Mouse (Mus musculus): ENCODE measurements at regions not wholly inside any gene's neighbourhood (a gene's known extent, or its start where the extent isn't known, plus 50 kb on each side); places are given as distances from the start of the nearest gene placed in this dataset.

GRCm38 (mm10) chr9:27692751-27693150, 97.8 kb upstream of the Opcml start:
- TF ChIP-seq CTCF (IDR thresholded peaks at IDR 0.05; ENCODE audit: borderline replicate concordance, insufficient read depth, low read length) (no peak), POLR2A (IDR thresholded peaks at IDR 0.05; ENCODE audit: low read depth, low read length) (no peak)
- Histone ChIP-seq H3K4me1 (ENCODE audit: control insufficient read depth, insufficient read depth, low read length) (0 out of 2 replicates have a peak, but pooled peaks cover 2% of the 10 kb centered on the region), H3K4me3 (ENCODE audit: insufficient read depth, low read length) (no peak overlapping the region), H3K27ac (ENCODE audit: insufficient read depth, low read length) (no peak overlapping the region)

GRCm38 (mm10) chr9:27694805-27695593, 95.6 kb upstream of the Opcml start:
- no peak for TF ChIP-seq POLR2A (IDR thresholded peaks at IDR 0.05; ENCODE audit: low read depth, low read length)
- no peak for TF ChIP-seq CTCF (IDR thresholded peaks at IDR 0.05; ENCODE audit: borderline replicate concordance, insufficient read depth, low read length)
- H3K4me3 ChIP-seq (ENCODE audit: insufficient read depth, low read length) = no peak overlapping the region
- no peak overlapping the region for H3K27ac ChIP-seq (ENCODE audit: insufficient read depth, low read length)
- H3K4me1 ChIP-seq (ENCODE audit: control insufficient read depth, insufficient read depth, low read length) = 0 out of 2 replicates have a peak, but pooled peaks cover 2% of the 10 kb centered on the region

GRCm38 (mm10) chr9:27701559-27701958, 89.0 kb upstream of the Opcml start:
- Histone ChIP-seq H3K4me3 (ENCODE audit: insufficient read depth, low read length) (no peak overlapping the region), H3K27ac (ENCODE audit: insufficient read depth, low read length) (no peak overlapping the region), H3K4me1 (ENCODE audit: control insufficient read depth, insufficient read depth, low read length) (no peaks in the 10 kb centered on the region)
- no peak for TF ChIP-seq CTCF (IDR thresholded peaks at IDR 0.05; ENCODE audit: borderline replicate concordance, insufficient read depth, low read length)
- TF ChIP-seq POLR2A (IDR thresholded peaks at IDR 0.05; ENCODE audit: low read depth, low read length) = no peak

- Histone ChIP-seq H3K27ac (ENCODE audit: insufficient read depth, low read length) (no peak overlapping the region), H3K4me1 (ENCODE audit: control insufficient read depth, insufficient read depth, low read length) (no peaks in the 10 kb centered on the region), H3K4me3 (ENCODE audit: insufficient read depth, low read length) (no peak overlapping the region)
- TF ChIP-seq POLR2A (IDR thresholded peaks at IDR 0.05; ENCODE audit: low read depth, low read length) (no peak), CTCF (IDR thresholded peaks at IDR 0.05; ENCODE audit: borderline replicate concordance, insufficient read depth, low read length) (no peak)
Observed at GRCm38 (mm10) chr9:27702140-27702539, 88.4 kb upstream of the Opcml start.

GRCm38 (mm10) chr9:27704001-27704400, 86.6 kb upstream of the Opcml start:
- no peak overlapping the region for H3K4me3 ChIP-seq (ENCODE audit: insufficient read depth, low read length)
- no peak for TF ChIP-seq POLR2A (IDR thresholded peaks at IDR 0.05; ENCODE audit: low read depth, low read length)
- TF ChIP-seq CTCF (IDR thresholded peaks at IDR 0.05; ENCODE audit: borderline replicate concordance, insufficient read depth, low read length) = no peak
- no peaks in the 10 kb centered on the region for H3K4me1 ChIP-seq (ENCODE audit: control insufficient read depth, insufficient read depth, low read length)
- H3K27ac ChIP-seq (ENCODE audit: insufficient read depth, low read length) = no peak overlapping the region

- Histone ChIP-seq H3K4me1 (ENCODE audit: control insufficient read depth, insufficient read depth, low read length) (no peaks in the 10 kb centered on the region), H3K4me3 (ENCODE audit: insufficient read depth, low read length) (no peak overlapping the region), H3K27ac (ENCODE audit: insufficient read depth, low read length) (no peak overlapping the region)
- no peak for TF ChIP-seq CTCF (IDR thresholded peaks at IDR 0.05; ENCODE audit: borderline replicate concordance, insufficient read depth, low read length)
- no peak for TF ChIP-seq POLR2A (IDR thresholded peaks at IDR 0.05; ENCODE audit: low read depth, low read length)
Observed at GRCm38 (mm10) chr9:27723840-27724408, 66.7 kb upstream of the Opcml start.

GRCm38 (mm10) chr9:27724576-27724975, 66.0 kb upstream of the Opcml start:
- Histone ChIP-seq H3K27ac (ENCODE audit: insufficient read depth, low read length) (no peak overlapping the region), H3K4me1 (ENCODE audit: control insufficient read depth, insufficient read depth, low read length) (no peaks in the 10 kb centered on the region), H3K4me3 (ENCODE audit: insufficient read depth, low read length) (no peak overlapping the region)
- TF ChIP-seq CTCF (IDR thresholded peaks at IDR 0.05; ENCODE audit: borderline replicate concordance, insufficient read depth, low read length) (no peak), POLR2A (IDR thresholded peaks at IDR 0.05; ENCODE audit: low read depth, low read length) (no peak)

GRCm38 (mm10) chr9:27728652-27729557, 61.7 kb upstream of the Opcml start:
- H3K4me3 ChIP-seq (ENCODE audit: insufficient read depth, low read length) = no peak overlapping the region
- TF ChIP-seq CTCF (IDR thresholded peaks at IDR 0.05; ENCODE audit: borderline replicate concordance, insufficient read depth, low read length) (no peak), POLR2A (IDR thresholded peaks at IDR 0.05; ENCODE audit: low read depth, low read length) (no peak)
- H3K27ac ChIP-seq (ENCODE audit: insufficient read depth, low read length) = no peak overlapping the region
- H3K4me1 ChIP-seq (ENCODE audit: control insufficient read depth, insufficient read depth, low read length) = no peaks in the 10 kb centered on the region

- Histone ChIP-seq H3K27ac (ENCODE audit: insufficient read depth, low read length) (no peak overlapping the region), H3K4me1 (ENCODE audit: control insufficient read depth, insufficient read depth, low read length) (no peaks in the 10 kb centered on the region), H3K4me3 (ENCODE audit: insufficient read depth, low read length) (no peak overlapping the region)
- TF ChIP-seq CTCF (IDR thresholded peaks at IDR 0.05; ENCODE audit: borderline replicate concordance, insufficient read depth, low read length) (no peak), POLR2A (IDR thresholded peaks at IDR 0.05; ENCODE audit: low read depth, low read length) (no peak)
Observed at GRCm38 (mm10) chr9:27729558-27729889, 61.1 kb upstream of the Opcml start.

All from embryonic fibroblast, embryonic 13.5 days (primary cell).